Comparison of ENCODE assay signal across 8 mouse cellular contexts in the genomic region with DNA sequence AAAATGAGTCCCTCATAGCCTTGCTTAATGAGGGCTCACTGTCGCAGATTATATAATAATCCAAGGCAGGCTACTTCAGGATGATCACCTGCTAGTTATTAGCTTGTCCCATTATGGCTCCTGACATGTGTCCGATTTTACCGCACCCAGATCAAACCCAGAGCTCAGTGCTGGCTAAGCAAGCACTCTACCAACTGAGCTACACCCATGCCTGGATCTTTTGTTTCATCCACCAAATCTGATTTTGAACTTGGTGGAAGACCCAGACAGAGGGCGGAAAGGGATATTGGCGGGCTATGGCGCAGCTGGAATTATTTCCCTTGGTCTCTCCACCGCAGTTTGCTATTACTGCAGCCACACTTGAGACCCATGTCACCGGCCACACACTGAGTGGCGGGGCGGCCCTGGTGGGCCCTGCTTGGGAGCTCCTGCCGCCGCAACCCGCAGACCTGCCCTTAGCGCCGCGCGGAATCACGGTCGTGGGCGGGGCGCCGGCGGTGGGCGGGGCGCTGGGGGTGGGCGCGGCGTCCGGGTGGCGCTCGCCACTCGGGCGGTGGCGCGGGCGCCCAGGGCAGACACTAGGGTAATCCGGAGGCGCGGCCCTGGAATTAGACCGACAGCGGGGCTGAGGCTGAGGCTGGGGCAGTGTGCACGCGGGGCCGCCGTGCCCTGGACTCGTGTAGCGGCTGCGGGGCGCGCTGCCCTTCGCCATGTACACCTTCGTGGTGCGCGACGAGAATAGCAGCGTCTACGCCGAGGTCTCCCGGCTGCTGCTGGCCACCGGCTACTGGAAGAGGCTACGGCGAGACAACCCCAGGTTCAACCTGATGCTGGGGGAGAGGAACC. TPM values are rescaled to one million over a fixed set of nuclear protein-coding genes. Genes with fewer than 3 reads are reported as not detected.
DNase-seq lines count a peak whose midpoint lies in the region; ATAC-seq and TF ChIP-seq lines count a peak whose summit lies in the region.

TSS of gene Ttl (plus strand) at position 506 of the 846 bp plus-strand sequence.

- ATAC-seq in embryonic facial prominence, embryonic 12.5 days (ENCODE audit: insufficient number of reproducible peaks, insufficient read depth, low FRiP score, low TSS enrichment): peak; percentile 85
- ATAC-seq in limb, embryonic 12.5 days (ENCODE audit: insufficient number of reproducible peaks, insufficient read depth, low FRiP score, low TSS enrichment, low read depth): peak; percentile 94
- peak; percentile 97 for ATAC-seq in midbrain, embryonic 13.5 days

- 1% methylated on average over 62 of the region's 62 CpGs for WGBS in embryonic facial prominence, embryonic 12.5 days
- 1% methylated on average over 62 of the region's 62 CpGs for whole genome bisulfite sequencing in limb, embryonic 12.5 days
- 1% methylated on average over 62 of the region's 62 CpGs for WGBS in midbrain, embryonic 13.5 days
- WGBS in small intestine, adult 2 months: 2% methylated on average over 62 of the region's 62 CpGs

- TF ChIP-seq POLR2A in small intestine, adult 2 months (IDR thresholded peaks at IDR 0.05; ENCODE audit: low read depth, low read length): peak; percentile 60; the same call in 1 of the 2 replicates

- TF ChIP-seq CTCF in small intestine, adult 2 months (IDR thresholded peaks at IDR 0.05; ENCODE audit: extremely low read depth, insufficient read length, insufficient replicate concordance, low read depth, low read length): no peak

- H3K4me3 ChIP-seq in embryonic facial prominence, embryonic 12.5 days: peak within 1 kb of the TSS; percentile 82
- H3K4me3 ChIP-seq in limb, embryonic 12.5 days (replicated peaks): peak within 1 kb of the TSS; percentile 84
- H3K4me3 ChIP-seq in midbrain, embryonic 13.5 days (replicated peaks): peak within 1 kb of the TSS; percentile 84
- peak within 1 kb of the TSS; percentile 90 for H3K4me3 ChIP-seq in small intestine, adult 2 months (ENCODE audit: low read depth, low read length)

- H3K27ac ChIP-seq in embryonic facial prominence, embryonic 12.5 days: peak within 1 kb of the TSS; percentile 77
- peak within 1 kb of the TSS; percentile 80 for H3K27ac ChIP-seq in limb, embryonic 12.5 days
- H3K27ac ChIP-seq in midbrain, embryonic 13.5 days: peak within 1 kb of the TSS; percentile 79
- H3K27ac ChIP-seq in small intestine, adult 2 months (ENCODE audit: insufficient read depth, low read depth, low read length): no peak within 1 kb of the TSS

- H3K27me3 ChIP-seq in embryonic facial prominence, embryonic 12.5 days: no peaks in the 10 kb centered on the region
- no peaks in the 10 kb centered on the region for H3K27me3 ChIP-seq in limb, embryonic 12.5 days
- no peaks in the 10 kb centered on the region for H3K27me3 ChIP-seq in midbrain, embryonic 13.5 days
- H3K27me3 ChIP-seq in small intestine, adult 2 months (ENCODE audit: control insufficient read depth, insufficient read depth, low read length): no peaks in the 10 kb centered on the region

- DNase-seq in 3T3-L1 (ENCODE audit: low read depth, low spot score): peak; percentile 66
- peak; percentile 63 to 69 for DNase-seq in adrenal gland, postnatal 4 days (ENCODE audit: low spot score in 2 of 2)
- peak; percentile 84 to 87 for DNase-seq in heart, adult 18-20 months
- DNase-seq in kidney, adult 11 months: peak; percentile 75

- H3K9me3 ChIP-seq in embryonic facial prominence, embryonic 12.5 days: no peaks in the 10 kb centered on the region
- H3K9me3 ChIP-seq in limb, embryonic 12.5 days: no peaks in the 10 kb centered on the region
- no peaks in the 10 kb centered on the region for H3K9me3 ChIP-seq in midbrain, embryonic 13.5 days

- H3K36me3 ChIP-seq in embryonic facial prominence, embryonic 12.5 days: 0 out of 2 replicates have a peak, but pooled peaks cover 3% of the 10 kb centered on the region
- H3K36me3 ChIP-seq in limb, embryonic 12.5 days: peaks cover 13% of the 10 kb centered on the region; the same call in 1 of the 2 replicates
- peaks cover 21% of the 10 kb centered on the region for H3K36me3 ChIP-seq in midbrain, embryonic 13.5 days
- H3K36me3 ChIP-seq in small intestine, adult 2 months (ENCODE audit: control insufficient read depth, insufficient read depth, low read length): no peaks in the 10 kb centered on the region

- peak within 1 kb of the TSS; percentile 73 for H3K9ac ChIP-seq in embryonic facial prominence, embryonic 12.5 days
- peak within 1 kb of the TSS; percentile 81 for H3K9ac ChIP-seq in limb, embryonic 12.5 days (replicated peaks)
- peak within 1 kb of the TSS; percentile 90 for H3K9ac ChIP-seq in midbrain, embryonic 13.5 days (replicated peaks)

- peaks cover 12% of the 10 kb centered on the region for H3K4me1 ChIP-seq in embryonic facial prominence, embryonic 12.5 days
- peaks cover 22% of the 10 kb centered on the region for H3K4me1 ChIP-seq in limb, embryonic 12.5 days (replicated peaks)
- peaks cover 31% of the 10 kb centered on the region for H3K4me1 ChIP-seq in midbrain, embryonic 13.5 days (replicated peaks)
- no peaks in the 10 kb centered on the region for H3K4me1 ChIP-seq in small intestine, adult 2 months (ENCODE audit: control insufficient read depth, insufficient read depth, insufficient read length, low read length)

- H3K4me2 ChIP-seq in embryonic facial prominence, embryonic 12.5 days (replicated peaks): peak within 1 kb of the TSS; percentile 62
- H3K4me2 ChIP-seq in limb, embryonic 12.5 days: peak within 1 kb of the TSS; percentile 73
- H3K4me2 ChIP-seq in midbrain, embryonic 13.5 days (replicated peaks): peak within 1 kb of the TSS; percentile 60

RNA-seq across cellular contexts. Expression of gene Ttl, which starts in this region (rescaled TPM):
- total RNA-seq in adrenal gland, postnatal 4 days (2021): 10 to 100 TPM; 15.5 to 18.1 TPM
- 19.3 and 20.9 TPM in 2 replicates for polyA plus RNA-seq in embryonic facial prominence, embryonic 12.5 days (2016; fragmentation: Nextera tagmentation; extraction: Ambion mirVana)
- total RNA-seq in heart, adult 18-20 months (2021): 10 to 100 TPM; 20.0 to 22.7 TPM
- 18.2 and 20.0 TPM in 2 replicates for polyA plus RNA-seq in limb, embryonic 12.5 days (2016; fragmentation: Nextera tagmentation; extraction: Ambion mirVana)
- 21.3 and 23.6 TPM in 2 replicates for polyA plus RNA-seq in midbrain, embryonic 13.5 days (2015; fragmentation: Nextera tagmentation; extraction: Ambion mirVana)
- 1.3 and 1.8 TPM in 2 replicates for polyA plus RNA-seq in small intestine, adult 2 months (2012; rRNA removed)
